Mouse (Mus musculus) testis, adult 2 months (tissue): ENCODE data around the gene Acyp1.

Source experiments
- CTCF ChIP-seq: fragments of 200-500 bp; IDR thresholded peaks from 2 replicates; pipeline ENCODE4 v1.5.1; 2012; ENCODE audit warnings: low read depth, mild to moderate bottlenecking, inconsistent platforms, low read length, moderate library complexity; ENCODE audit not compliant: control insufficient read depth, insufficient read depth, insufficient replicate concordance
- POLR2A ChIP-seq: fragments of 200-500 bp; IDR thresholded peaks from 2 replicates; pipeline ENCODE4 v1.6.1; 2012; ENCODE audit warnings: low read depth, mild to moderate bottlenecking, inconsistent platforms, low read length, moderate library complexity; ENCODE audit not compliant: control insufficient read depth

- TF ChIP-seq POLR2A (no peak), CTCF (no peak)
Observed at GRCm38 (mm10) chr12:85298835-85299180, 10.6 kb upstream of the Acyp1 start.
